Mouse (Mus musculus) heart, postnatal 0 days (tissue): Measurements from ENCODE around the gene Esrra.
"Not testable (repeated sequence)": the region's sequence is repeated elsewhere in the genome, so short reads cannot be mapped to it uniquely, and the experiment has no call there.

Source experiments
- CTCF ChIP-seq: IDR thresholded peaks from 2 replicates; pipeline ENCODE4 v1.5.1; 2016; ENCODE audit warnings: antibody characterized with exemption, control low read depth, low read depth
- EP300 ChIP-seq: IDR thresholded peaks from 2 replicates; pipeline ENCODE4 v1.6.1; 2016; ENCODE audit warnings: antibody characterized with exemption, low read depth

GRCm38 (mm10) chr19:6910306-6910705 lies 11.3 kb downstream of the Esrra start:
- TF ChIP-seq CTCF, EP300: not testable (repeated sequence)
